Mouse (Mus musculus): ENCODE measurements around the gene AU018091.
"Not testable (repeated sequence)": the region's sequence is repeated elsewhere in the genome, so short reads cannot be mapped to it uniquely, and the experiment has no call there.

The AU018091 gene

GRCm38 (mm10) chr7:3180958-3181357 lies 12.0 kb upstream of the AU018091 start:
- ATAC-seq (ENCODE audit: insufficient number of reproducible peaks, low FRiP score, low TSS enrichment), result not testable (repeated sequence)

- ATAC-seq (ENCODE audit: insufficient number of reproducible peaks, low FRiP score, low TSS enrichment), result no peak
Measured at GRCm38 (mm10) chr7:3168296-3168695, 707 bp downstream of the AU018091 start.

- ATAC-seq (ENCODE audit: insufficient number of reproducible peaks, low FRiP score, low TSS enrichment), result no peak
Measured at GRCm38 (mm10) chr7:3166270-3166669, 2.7 kb downstream of the AU018091 start.

- no peak for ATAC-seq (ENCODE audit: insufficient number of reproducible peaks, low FRiP score, low TSS enrichment)
Measured at GRCm38 (mm10) chr7:3164991-3165390, 4.0 kb downstream of the AU018091 start.

DNA sequence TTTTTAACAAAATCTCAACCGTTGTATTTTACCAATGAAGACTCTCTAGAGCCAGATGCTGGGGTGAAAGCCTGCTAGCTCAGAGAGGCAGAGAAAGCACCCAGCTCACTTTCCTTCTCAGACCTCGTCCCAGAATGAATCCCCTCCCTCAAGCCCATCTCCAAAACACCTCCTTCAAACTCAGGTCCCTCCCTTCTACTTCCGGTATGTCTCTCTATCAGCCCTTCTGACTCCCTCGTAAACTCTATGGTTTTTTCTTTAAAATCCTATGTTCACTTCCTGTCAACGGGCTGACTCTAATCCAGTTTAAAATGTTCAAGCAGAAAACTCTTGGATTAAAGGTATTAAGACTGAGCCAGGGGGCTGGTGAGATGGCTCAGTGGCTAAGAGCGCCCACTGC lies 4.6 kb downstream of the AU018091 start:
- no peak for ATAC-seq (ENCODE audit: insufficient number of reproducible peaks, low FRiP score, low TSS enrichment)

DNA sequence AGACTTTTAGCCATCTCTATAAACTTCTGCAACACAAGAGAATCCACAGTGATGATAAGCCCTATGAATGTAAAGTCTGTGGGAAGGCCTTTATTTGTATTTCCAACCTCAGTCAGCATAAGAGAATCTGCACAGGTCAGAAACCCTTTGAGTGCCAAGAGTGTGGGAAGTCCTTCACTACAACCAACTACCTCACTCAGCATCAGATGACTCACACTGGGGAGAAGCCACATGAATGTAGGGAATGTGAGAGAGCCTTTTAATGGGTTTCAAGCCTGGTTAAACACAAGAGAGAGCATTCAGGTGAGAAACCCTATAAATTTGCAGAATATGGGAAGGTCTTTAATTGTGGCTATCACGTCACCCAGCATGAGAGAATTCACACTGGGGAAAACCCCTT lies 18.6 kb downstream of the AU018091 start:
- ATAC-seq (ENCODE audit: insufficient number of reproducible peaks, low FRiP score, low TSS enrichment), result no peak

DNA sequence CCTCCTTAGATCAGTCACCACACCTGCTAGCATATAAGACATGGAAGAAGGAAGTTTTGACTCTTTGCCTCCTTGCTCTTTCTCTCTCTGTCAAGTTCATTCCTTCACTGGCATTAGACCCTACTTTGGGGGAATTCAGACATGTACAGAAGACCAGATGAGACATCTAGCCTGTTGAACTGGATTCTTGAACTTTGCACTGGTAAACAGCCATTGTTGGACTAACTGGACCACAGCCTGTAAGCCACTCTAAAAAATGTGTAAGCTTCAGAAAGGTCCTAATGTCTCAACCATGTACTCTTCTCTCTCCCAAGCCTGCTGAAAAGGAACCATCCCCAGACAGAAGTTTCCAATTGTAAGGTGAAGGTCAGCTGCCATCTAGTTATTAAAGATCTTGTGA lies 22.9 kb downstream of the AU018091 start:
- no peak for ATAC-seq (ENCODE audit: insufficient number of reproducible peaks, low FRiP score, low TSS enrichment)

DNA sequence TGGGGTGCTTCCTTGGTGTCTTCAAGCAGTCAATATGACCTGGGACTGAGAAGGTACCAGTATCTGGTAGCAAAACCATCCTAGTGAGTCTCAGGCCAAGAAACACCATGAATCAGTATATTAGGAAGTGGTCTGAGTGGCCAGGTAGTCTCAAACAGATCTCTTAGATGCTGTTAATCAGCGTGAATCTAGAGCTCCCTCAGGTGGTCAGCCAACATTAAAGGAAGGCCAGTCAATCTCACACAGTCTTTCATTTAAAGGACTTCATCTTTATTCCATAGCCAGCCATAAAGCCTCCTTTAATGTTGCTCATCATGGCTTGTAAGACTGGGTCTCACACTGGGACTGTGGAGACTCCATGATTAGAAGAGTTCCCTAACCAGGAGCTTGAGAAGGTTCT lies 25.7 kb downstream of the AU018091 start:
- no peak for ATAC-seq (ENCODE audit: insufficient number of reproducible peaks, low FRiP score, low TSS enrichment)

DNA sequence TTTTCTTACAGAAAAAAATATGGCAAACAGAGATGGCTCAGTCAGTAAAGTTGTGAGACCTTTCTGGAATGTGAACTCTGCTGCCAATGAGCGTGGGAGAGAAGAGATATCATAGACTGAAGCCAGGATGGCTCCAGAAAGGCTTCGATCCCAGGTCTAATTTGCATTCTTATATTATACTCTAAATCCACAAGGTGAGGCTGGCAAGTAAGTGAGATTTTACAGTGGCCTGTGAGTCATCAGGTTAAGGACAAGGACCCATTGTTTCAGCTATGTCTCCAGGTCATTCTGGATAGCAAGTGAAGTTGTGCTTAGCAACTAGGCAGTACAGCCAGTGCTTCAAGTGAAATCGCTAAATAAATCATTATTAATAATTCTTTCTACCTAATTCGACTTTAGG lies 33.4 kb downstream of the AU018091 start:
- no peak for ATAC-seq (ENCODE audit: insufficient number of reproducible peaks, low FRiP score, low TSS enrichment)

DNA sequence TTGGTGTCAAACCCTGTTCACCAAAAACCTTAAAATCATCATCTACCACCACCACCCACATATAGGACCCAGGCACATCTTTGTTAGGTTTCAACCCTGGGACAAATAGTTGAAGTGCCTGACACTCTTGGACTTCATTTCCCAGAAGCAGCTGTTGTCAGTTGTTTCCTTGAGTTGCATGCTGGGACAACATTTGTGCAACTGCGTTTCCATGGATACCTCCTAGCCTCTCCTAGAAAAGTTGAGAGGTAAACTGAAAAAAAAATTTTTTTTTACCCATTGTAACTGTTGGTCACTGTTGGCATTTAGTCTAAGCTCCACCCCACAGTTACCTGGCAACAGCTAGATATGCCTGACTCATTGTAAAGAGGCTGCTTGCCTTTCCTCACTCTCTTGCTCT lies 34.3 kb downstream of the AU018091 start:
- no peak for ATAC-seq (ENCODE audit: insufficient number of reproducible peaks, low FRiP score, low TSS enrichment)

GRCm38 (mm10) chr7:3130342-3130741 lies 38.7 kb downstream of the AU018091 start:
- ATAC-seq (ENCODE audit: insufficient number of reproducible peaks, low FRiP score, low TSS enrichment), result no peak

DNA sequence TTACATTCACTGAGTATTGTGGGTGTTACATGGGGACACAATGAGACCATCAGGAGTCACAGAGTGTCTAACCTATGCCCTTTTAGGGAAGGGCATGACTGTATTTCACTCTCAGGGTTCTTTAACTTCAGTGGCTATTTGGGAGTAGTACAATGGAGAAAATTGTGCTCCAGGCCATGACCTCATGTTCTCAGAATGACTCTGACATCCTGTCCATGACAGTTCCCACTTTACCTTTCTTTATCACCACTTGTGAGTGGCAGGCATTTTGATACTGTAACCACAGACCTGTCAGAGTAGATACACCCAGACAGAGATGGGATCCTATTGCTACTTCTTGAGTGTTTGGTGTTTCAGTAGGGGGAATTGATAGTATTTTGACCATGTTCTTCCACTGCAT lies 40.4 kb downstream of the AU018091 start:
- not testable (repeated sequence) for ATAC-seq (ENCODE audit: insufficient number of reproducible peaks, low FRiP score, low TSS enrichment)

GRCm38 (mm10) chr7:3111193-3111592 lies 57.8 kb downstream of the AU018091 start:
- not testable (repeated sequence) for ATAC-seq (ENCODE audit: insufficient number of reproducible peaks, low FRiP score, low TSS enrichment)

DNA sequence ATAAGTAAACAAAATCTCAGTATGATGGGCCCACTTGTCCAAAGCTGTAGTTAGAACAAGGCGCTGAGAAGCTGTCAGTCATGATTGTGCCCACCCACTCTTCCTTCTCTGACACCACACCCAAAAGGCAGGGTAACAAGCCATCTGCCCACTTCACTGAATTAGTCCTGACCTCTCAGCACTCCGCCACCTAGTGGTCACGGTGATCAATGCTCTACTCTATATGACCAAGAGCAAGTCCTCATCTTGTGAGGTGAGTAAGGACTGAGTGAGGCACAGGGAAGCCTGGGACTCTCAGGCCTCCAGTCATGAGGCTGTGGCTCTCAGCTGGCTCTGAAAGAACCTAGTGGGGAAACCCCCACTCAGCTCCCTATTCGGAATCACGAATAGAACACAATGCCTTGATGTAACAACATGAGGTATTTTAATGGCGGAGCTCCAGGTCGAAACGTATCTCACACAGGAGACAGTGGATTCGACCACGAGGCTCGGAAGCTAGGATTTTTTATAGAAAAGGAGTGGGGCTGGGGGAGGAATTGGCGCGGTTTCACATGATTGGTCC lies 62.4 kb downstream of the AU018091 start:
- ATAC-seq (ENCODE audit: insufficient number of reproducible peaks, low FRiP score, low TSS enrichment), result not testable (repeated sequence)

All from cerebellum, adult (tissue).